14 mouse cellular contexts compared by ENCODE assay signal in the genomic region with DNA sequence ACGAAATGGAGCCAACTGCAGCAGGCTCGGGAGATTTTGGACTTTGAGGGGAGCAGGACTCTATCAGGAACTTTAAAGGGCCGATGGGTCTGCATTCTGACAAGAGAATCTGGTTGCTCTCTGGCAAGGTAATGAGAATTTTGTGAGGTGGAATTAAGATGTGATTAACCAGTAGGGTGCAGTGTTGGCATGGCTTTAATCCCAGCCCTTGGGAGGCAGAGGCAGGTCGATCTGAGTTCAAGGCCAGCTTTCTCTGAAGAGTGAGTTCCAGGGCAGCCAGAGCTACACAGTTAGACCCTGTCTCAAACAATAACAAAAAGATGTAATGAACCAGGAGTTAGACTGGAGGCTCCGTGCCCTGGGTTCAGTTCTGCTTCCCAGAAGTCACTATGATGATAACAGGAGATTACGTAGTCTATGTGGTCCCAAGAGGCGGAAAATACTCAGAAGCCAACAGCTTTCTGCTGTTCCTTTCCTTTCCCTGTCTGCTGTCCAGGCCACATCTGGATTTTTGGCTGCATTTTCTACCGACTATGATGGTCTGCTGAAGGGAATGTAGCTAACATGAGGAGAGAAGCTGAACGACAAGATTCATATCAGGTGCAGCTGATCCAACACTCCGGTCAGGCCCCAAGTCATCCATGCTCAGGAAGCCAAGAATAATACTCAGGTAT. TPM values are rescaled to one million over a fixed set of nuclear protein-coding genes. Genes with fewer than 3 reads are reported as not detected.
DNase-seq lines count a peak whose midpoint lies in the region; ATAC-seq and TF ChIP-seq lines count a peak whose summit lies in the region.
"Had no signal": no experiment of that assay in that cellular context is flagged by ENCODE, and none has a peak within 500 bp of the region (broad histone marks: within the 10 kb centered on the region; RNA-seq: fewer than 3 reads in every experiment).

No protein-coding gene starts in this region.

- H3K36me3 ChIP-seq in liver, postnatal 0 days (replicated peaks; ENCODE audit: insufficient read depth, low read length): 0 out of 2 replicates have a peak, but pooled peaks cover 2% of the 10 kb centered on the region
- H3K36me3 ChIP-seq in liver, embryonic 11.5 days (ENCODE audit: control insufficient read depth, insufficient read depth, low read length): peaks cover 8% of the 10 kb centered on the region; the same call in 1 of the 2 replicates
- peaks cover 39% of the 10 kb centered on the region for H3K36me3 ChIP-seq in forebrain, embryonic 10.5 days (replicated peaks)
- H3K36me3 ChIP-seq in forebrain, embryonic 16.5 days (ENCODE audit: control insufficient read depth, insufficient read depth): peaks cover 7% of the 10 kb centered on the region

- intact Hi-C loops in heart, postnatal 10 days (cut with DNase I): no loop called here

- H3K4me1 ChIP-seq in liver, postnatal 0 days (ENCODE audit: insufficient read depth): no peaks in the 10 kb centered on the region
- H3K4me1 ChIP-seq in liver, embryonic 11.5 days (replicated peaks; ENCODE audit: control insufficient read depth, insufficient read depth, low read length): 0 out of 2 replicates have a peak, but pooled peaks cover 2% of the 10 kb centered on the region
- no peaks in the 10 kb centered on the region for H3K4me1 ChIP-seq in forebrain, embryonic 10.5 days
- no peaks in the 10 kb centered on the region for H3K4me1 ChIP-seq in forebrain, embryonic 16.5 days (replicated peaks; ENCODE audit: control insufficient read depth, insufficient read depth, low read length)
- H3K4me1 ChIP-seq: neural tube, embryonic 15.5 days had no signal

- DNase-seq in adrenal gland, adult 2 months: peak; percentile 8
- DNase-seq in adrenal gland, adult 18-20 months (ENCODE audit: low spot score in 2 of 2): no peak
- DNase-seq in liver, postnatal 0 days: no peak
- DNase-seq in liver, embryonic 11.5 days (ENCODE audit: low spot score): no peak
- DNase-seq in heart, postnatal 10 days: peak; percentile 71 to 77
- DNase-seq in forebrain, embryonic 10.5 days (ENCODE audit: extremely low spot score, low spot score): no peak
- DNase-seq: B cell, adult 2 months; cerebellum, adult 11 months; kidney, postnatal 4 days had no signal

- peak; percentile 47 for TF ChIP-seq CTCF in liver, postnatal 0 days (IDR thresholded peaks at IDR 0.05; ENCODE audit: low read depth)

- H3K27ac ChIP-seq in liver, postnatal 0 days (ENCODE audit: low read depth): no peak overlapping the region
- H3K27ac ChIP-seq in liver, embryonic 11.5 days (ENCODE audit: low read depth, low read length): no peak overlapping the region
- H3K27ac ChIP-seq in forebrain, embryonic 10.5 days: no peak overlapping the region
- H3K27ac ChIP-seq in forebrain, embryonic 16.5 days (ENCODE audit: low read length): no peak overlapping the region
- H3K27ac ChIP-seq: left cerebral cortex, adult 2 months; neural tube, embryonic 15.5 days had no signal

- H3K4me2 ChIP-seq in liver, postnatal 0 days (ENCODE audit: low read depth, low read length): no peak overlapping the region
- H3K4me2 ChIP-seq in liver, embryonic 11.5 days: no peak overlapping the region
- H3K4me2 ChIP-seq in forebrain, embryonic 16.5 days (ENCODE audit: low read length): no peak overlapping the region
- H3K4me2 ChIP-seq: neural tube, embryonic 15.5 days had no signal

- 81% methylated on average over 10 of the region's 10 CpGs for WGBS in liver, postnatal 0 days (ENCODE audit: insufficient replicate concordance)
- WGBS in liver, embryonic 11.5 days: 89% methylated on average over 10 of the region's 10 CpGs
- WGBS in forebrain, embryonic 10.5 days: 92% methylated on average over 10 of the region's 10 CpGs
- 88% methylated on average over 10 of the region's 10 CpGs for WGBS in forebrain, embryonic 16.5 days

- H3K9me3 ChIP-seq in liver, postnatal 0 days (ENCODE audit: low read length): no peaks in the 10 kb centered on the region
- no peaks in the 10 kb centered on the region for H3K9me3 ChIP-seq in liver, embryonic 11.5 days (ENCODE audit: control insufficient read depth, low read length)
- H3K9me3 ChIP-seq in forebrain, embryonic 10.5 days: no peaks in the 10 kb centered on the region
- no peaks in the 10 kb centered on the region for H3K9me3 ChIP-seq in forebrain, embryonic 16.5 days (ENCODE audit: control insufficient read depth, low read length)
- H3K9me3 ChIP-seq: neural tube, embryonic 15.5 days had no signal

- no peak for ATAC-seq in liver, postnatal 0 days
- ATAC-seq in liver, embryonic 11.5 days (replicated peaks; ENCODE audit: low FRiP score): no peak
- ATAC-seq in megakaryocyte, adult 5-6 weeks (ENCODE audit: poor library complexity, severe bottlenecking): no peak
- no peak for ATAC-seq in forebrain, embryonic 16.5 days

- H3K9ac ChIP-seq in liver, postnatal 0 days (replicated peaks): no peak overlapping the region
- no peak overlapping the region for H3K9ac ChIP-seq in liver, embryonic 11.5 days (ENCODE audit: low read depth, low read length)
- no peak overlapping the region for H3K9ac ChIP-seq in forebrain, embryonic 16.5 days (replicated peaks; ENCODE audit: low read depth, low read length)
- H3K9ac ChIP-seq: neural tube, embryonic 15.5 days had no signal

- no peak for TF ChIP-seq EP300 in liver, postnatal 0 days (IDR thresholded peaks at IDR 0.05; ENCODE audit: low read depth)

- H3K27me3 ChIP-seq in liver, postnatal 0 days (ENCODE audit: insufficient read depth, low read length): no peaks in the 10 kb centered on the region
- H3K27me3 ChIP-seq in liver, embryonic 11.5 days (replicated peaks; ENCODE audit: control insufficient read depth, insufficient read depth, low read length): no peaks in the 10 kb centered on the region
- no peaks in the 10 kb centered on the region for H3K27me3 ChIP-seq in forebrain, embryonic 10.5 days (ENCODE audit: poor library complexity, severe bottlenecking)
- H3K27me3 ChIP-seq in forebrain, embryonic 16.5 days (replicated peaks; ENCODE audit: control insufficient read depth, insufficient read depth, low read length): no peaks in the 10 kb centered on the region
- H3K27me3 ChIP-seq: neural tube, embryonic 15.5 days had no signal

- no peak overlapping the region for H3K4me3 ChIP-seq in liver, postnatal 0 days (ENCODE audit: low read depth, low read length)
- no peak overlapping the region for H3K4me3 ChIP-seq in liver, embryonic 11.5 days (ENCODE audit: low read depth, low read length)
- no peak overlapping the region for H3K4me3 ChIP-seq in forebrain, embryonic 10.5 days
- no peak overlapping the region for H3K4me3 ChIP-seq in forebrain, embryonic 16.5 days (replicated peaks; ENCODE audit: low read length)
- H3K4me3 ChIP-seq: left cerebral cortex, adult 2 months; neural tube, embryonic 15.5 days had no signal

RNA-seq across cellular contexts. Expression of gene Miga1, which starts 19.1 kb away (rescaled TPM):
- total RNA-seq in adrenal gland, adult 2 months (2021): 10 to 100 TPM in 1 of 2 experiments, 1 to 10 TPM in 1; 8.4 to 12.3 TPM
- 4.1 and 6.5 TPM in 2 replicates for polyA plus RNA-seq in adrenal gland, adult 2 months (2012; rRNA removed)
- total RNA-seq in adrenal gland, adult 18-20 months (2021): 1 to 10 TPM; 8.7 to 9.3 TPM
- polyA plus RNA-seq in liver, postnatal 0 days (2015; fragmentation: Nextera tagmentation; extraction: Ambion mirVana): 2.6 and 3.2 TPM in 2 replicates
- 12.4 and 12.7 TPM in 2 replicates for polyA plus RNA-seq in liver, embryonic 11.5 days (2014; fragmentation: Nextera tagmentation; extraction: Ambion mirVana)
- total RNA-seq in heart, postnatal 10 days (2021): 10 to 100 TPM; 13.3 to 15.6 TPM
- polyA plus RNA-seq in forebrain, embryonic 10.5 days (2016; fragmentation: Nextera tagmentation; extraction: Ambion mirVana): 19.3 and 22.1 TPM in 2 replicates
- 3.9 and 4.1 TPM in 2 replicates for total RNA-seq in megakaryocyte, adult 5-6 weeks (2015)
- total RNA-seq in megakaryocyte, adult 5-6 weeks (2017): 3.1 and 3.2 TPM in 2 replicates
- 22.6 and 24.7 TPM in 2 replicates for polyA plus RNA-seq in forebrain, embryonic 16.5 days (2015; fragmentation: Nextera tagmentation; extraction: Ambion mirVana)

RNA-seq across cellular contexts. Expression of gene Usp33, which starts 25.2 kb away (rescaled TPM):
- total RNA-seq in adrenal gland, adult 2 months (2021): 10 to 100 TPM; 87.8 to 99.7 TPM
- 8.4 and 14.0 TPM in 2 replicates for polyA plus RNA-seq in adrenal gland, adult 2 months (2012; rRNA removed)
- 10 to 100 TPM; 70.9 to 97.3 TPM for total RNA-seq in adrenal gland, adult 18-20 months (2021)
- 11.1 and 13.6 TPM in 2 replicates for polyA plus RNA-seq in liver, postnatal 0 days (2015; fragmentation: Nextera tagmentation; extraction: Ambion mirVana)
- 42.0 and 46.1 TPM in 2 replicates for polyA plus RNA-seq in liver, embryonic 11.5 days (2014; fragmentation: Nextera tagmentation; extraction: Ambion mirVana)
- 10 to 100 TPM; 30.2 to 30.7 TPM for total RNA-seq in heart, postnatal 10 days (2021)
- polyA plus RNA-seq in forebrain, embryonic 10.5 days (2016; fragmentation: Nextera tagmentation; extraction: Ambion mirVana): 47.4 and 47.8 TPM in 2 replicates
- 42.8 and 46.4 TPM in 2 replicates for total RNA-seq in megakaryocyte, adult 5-6 weeks (2015)
- 77.7 and 78.4 TPM in 2 replicates for total RNA-seq in megakaryocyte, adult 5-6 weeks (2017)
- 107 and 109 TPM in 2 replicates for polyA plus RNA-seq in forebrain, embryonic 16.5 days (2015; fragmentation: Nextera tagmentation; extraction: Ambion mirVana)

RNA-seq across cellular contexts. Expression of gene Nexn, which starts 55.0 kb away (rescaled TPM):
- 1 to 10 TPM; 3.7 TPM for total RNA-seq in adrenal gland, adult 2 months (2021)
- not detected in 2 replicates for polyA plus RNA-seq in adrenal gland, adult 2 months (2012; rRNA removed)
- total RNA-seq in adrenal gland, adult 18-20 months (2021): 1 to 10 TPM; 4.3 to 5.8 TPM
- polyA plus RNA-seq in liver, postnatal 0 days (2015; fragmentation: Nextera tagmentation; extraction: Ambion mirVana): 1.1 and 2.4 TPM in 2 replicates
- 3.7 and 5.5 TPM in 2 replicates for polyA plus RNA-seq in liver, embryonic 11.5 days (2014; fragmentation: Nextera tagmentation; extraction: Ambion mirVana)
- total RNA-seq in heart, postnatal 10 days (2021): 100 to 1,000 TPM; 284 to 289 TPM
- polyA plus RNA-seq in forebrain, embryonic 10.5 days (2016; fragmentation: Nextera tagmentation; extraction: Ambion mirVana): 2.8 and 3.8 TPM in 2 replicates
- not detected in 2 replicates for total RNA-seq in megakaryocyte, adult 5-6 weeks (2015)
- not detected in 2 replicates for total RNA-seq in megakaryocyte, adult 5-6 weeks (2017)
- 2.2 and 5.1 TPM in 2 replicates for polyA plus RNA-seq in forebrain, embryonic 16.5 days (2015; fragmentation: Nextera tagmentation; extraction: Ambion mirVana)
- total RNA-seq: granulocyte monocyte progenitor cell, adult 5-6 weeks had no signal

Comparison
In these comparisons a context has a peak if more than half of its experiments do, and no peak if none do; other contexts are left out.
1. DNase-seq: peak in adrenal gland, adult 2 months (single experiment) and heart, postnatal 10 days (2 of 2); none in adrenal gland, adult 18-20 months (0 of 2), liver, postnatal 0 days (single experiment), liver, embryonic 11.5 days (single experiment) and forebrain, embryonic 10.5 days (single experiment).